Mouse (Mus musculus) heart, adult 2 months (tissue): ENCODE measurements around the gene Adora1. TPM values are rescaled to one million over a fixed set of nuclear protein-coding genes. Genes with fewer than 3 reads are reported as not detected.

Experiments used
- DNase-seq, 2 experiments: peaks; one replicate each; pipeline ENCODE4 v3.0.0; 2021
- H3K27ac ChIP-seq: fragments of 200-600 bp; 2 replicates; pipeline ENCODE4 v1.8.1; 2022
- H3K27me3 ChIP-seq: fragments of 200-500 bp; 2 replicates; pipeline ENCODE4 v1.6.1; 2012; ENCODE audit warnings: mild to moderate bottlenecking, low read length, inconsistent platforms, mixed read lengths; ENCODE audit not compliant: control insufficient read depth, insufficient read depth
- H3K36me3 ChIP-seq: fragments of 200-500 bp; 2 replicates; pipeline ENCODE4 v1.6.1; 2012; ENCODE audit warnings: low read length, inconsistent platforms; ENCODE audit not compliant: control insufficient read depth, insufficient read depth
- H3K4me1 ChIP-seq: fragments of 200-500 bp; 2 replicates; pipeline ENCODE4 v1.6.1; 2011; ENCODE audit warnings: low read length; ENCODE audit not compliant: control insufficient read depth, insufficient read depth
- H3K4me3 ChIP-seq: fragments of 200-600 bp; 2 replicates; pipeline ENCODE4 v1.8.1; 2022
- H3K79me2 ChIP-seq: fragments of 200-500 bp; replicated peaks from 2 replicates; pipeline ENCODE4 v1.6.1; 2012; ENCODE audit warnings: mild to moderate bottlenecking, inconsistent platforms, low read length, moderate library complexity, mixed read lengths; ENCODE audit not compliant: control insufficient read depth, insufficient read depth
- H3K9ac ChIP-seq: fragments of 200-500 bp; 2 replicates; pipeline ENCODE4 v1.6.1; 2012; ENCODE audit warnings: low read depth, mild to moderate bottlenecking, control low read depth, inconsistent platforms, low read length, mixed read lengths
- CTCF ChIP-seq: fragments of 200-600 bp; IDR thresholded peaks from 2 replicates; pipeline ENCODE4 v1.8.1; 2022; ENCODE audit warnings: antibody characterized with exemption, mild to moderate bottlenecking, moderate library complexity
- EP300 ChIP-seq: fragments of 200-500 bp; IDR thresholded peaks from 2 replicates; pipeline ENCODE4 v1.6.1; 2011; ENCODE audit warnings: low read depth, low read length, control low read depth; ENCODE audit not compliant: insufficient read depth
- POLR2A ChIP-seq: fragments of 200-500 bp; IDR thresholded peaks from 2 replicates; pipeline ENCODE4 v1.6.1; 2011; ENCODE audit warnings: mild to moderate bottlenecking, low read depth, low read length, control low read depth; ENCODE audit not compliant: insufficient read depth
- WGBS: fragments of 180-500 bp; shearing (Covaris S2); methylation state at CpG from one replicate; pipeline ENCODE4 v1.1.7; 2018; 5-methylcytosine and 5-hydroxymethylcytosine counted together
- intact Hi-C: fragments of 180-260 bp; cut with DNase I; formaldehyde crosslinking; loops from one replicate; pipeline ENCODE4 v1.15.1; 2025
- polyA plus RNA-seq: library from polyadenylated mRNA; depleted of rRNA; stranded (reverse); fragments of >200 nt; gene quantifications from 2 replicates; pipeline ENCODE4 v1.2.3, GENCODE M21; 2012
- total RNA-seq, 2 experiments: library from RNA; stranded (reverse); gene quantifications; 2 replicates each; pipeline ENCODE4 v1.2.3; 2021

The Adora1 gene
- total and polyA plus RNA-seq, 3 experiments, result 9.6 to 19.4 (median 15.0) TPM

GRCm38 (mm10) chr1:134177976-134178375 lies 57.3 kb downstream of the Adora1 start:
- TF ChIP-seq POLR2A (no peak), EP300 (no peak), CTCF (no peak)
- no peaks in the 10 kb centered on the region for H3K79me2 ChIP-seq
- no peaks in the 10 kb centered on the region for H3K36me3 ChIP-seq
- intact Hi-C loops, result no loop called here
- no peak for DNase-seq
- no peak overlapping the region for H3K27ac ChIP-seq
- WGBS, result 92% methylated on average over 5 of the region's 5 CpGs
- H3K4me3 ChIP-seq, result no peak overlapping the region
- H3K27me3 ChIP-seq, result no peaks in the 10 kb centered on the region
- H3K9ac ChIP-seq, result no peak overlapping the region
- H3K4me1 ChIP-seq, result no peaks in the 10 kb centered on the region

- Histone ChIP-seq H3K36me3 (no peaks in the 10 kb centered on the region), H3K4me1 (peaks cover under 1% of the 10 kb centered on the region), H3K4me3 (no peak overlapping the region), H3K79me2 (no peaks in the 10 kb centered on the region), H3K9ac (no peak overlapping the region), H3K27ac (no peak overlapping the region), H3K27me3 (no peaks in the 10 kb centered on the region)
- 70% methylated on average over 7 of the region's 7 CpGs for WGBS
- TF ChIP-seq EP300 (no peak), CTCF (no peak)
- intact Hi-C loops, result no loop called here
- no peak for DNase-seq
Measured at GRCm38 (mm10) chr1:134173081-134173480, 62.1 kb downstream of the Adora1 start.

DNA sequence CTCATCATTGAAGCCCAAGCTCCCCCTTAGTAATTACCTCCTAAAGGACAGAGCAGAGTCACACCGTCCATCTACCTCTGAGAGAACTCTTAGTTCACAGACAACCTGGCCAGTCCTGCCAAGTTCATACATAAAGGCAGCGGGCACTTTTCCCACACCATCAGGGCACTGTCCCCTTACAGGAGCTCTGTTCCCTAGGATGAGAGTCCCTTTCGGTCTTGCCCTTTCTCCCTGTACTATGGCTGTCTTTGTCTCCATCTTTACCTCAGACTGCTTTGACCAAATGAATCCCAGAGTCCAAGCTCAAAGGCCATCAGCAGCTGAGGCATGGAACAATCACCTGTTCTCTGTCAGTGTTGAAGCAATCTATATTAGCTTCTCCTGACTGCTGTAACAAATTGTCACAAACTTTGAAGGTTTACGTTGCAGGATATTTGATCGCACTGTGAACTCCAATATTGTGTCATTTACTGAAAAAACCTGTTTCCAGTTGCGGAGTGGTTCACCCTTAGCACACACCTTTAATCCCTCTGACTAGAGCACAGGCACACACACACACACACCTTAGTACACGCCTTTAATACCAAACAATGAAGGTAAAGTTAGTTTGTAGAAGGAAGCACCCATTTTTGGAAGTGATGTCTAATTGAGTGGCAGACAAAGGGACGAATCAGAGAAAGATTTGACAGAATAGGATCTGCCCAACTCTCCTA lies 66.1 kb downstream of the Adora1 start:
- no peaks in the 10 kb centered on the region for H3K36me3 ChIP-seq
- H3K27me3 ChIP-seq, result no peaks in the 10 kb centered on the region
- peaks cover 2% of the 10 kb centered on the region for H3K4me1 ChIP-seq
- H3K4me3 ChIP-seq, result no peak overlapping the region
- H3K9ac ChIP-seq, result no peak overlapping the region
- TF ChIP-seq POLR2A, result no peak
- no peak for TF ChIP-seq CTCF
- TF ChIP-seq EP300, result no peak
- no peak overlapping the region for H3K27ac ChIP-seq
- DNase-seq, result no peak
- intact Hi-C loops, result no loop called here
- WGBS, result 96% methylated on average over 8 of the region's 8 CpGs
- H3K79me2 ChIP-seq, result no peaks in the 10 kb centered on the region

GRCm38 (mm10) chr1:134168567-134168966 lies 66.7 kb downstream of the Adora1 start:
- DNase-seq, result no peak
- WGBS, result 59% methylated on average over 3 of the region's 3 CpGs

GRCm38 (mm10) chr1:134167416-134168305 lies 67.6 kb downstream of the Adora1 start:
- Histone ChIP-seq H3K9ac (no peak overlapping the region), H3K4me1 (peaks cover 2% of the 10 kb centered on the region), H3K27me3 (no peaks in the 10 kb centered on the region), H3K27ac (no peak overlapping the region; the same call in 1 of the 2 replicates), H3K79me2 (no peaks in the 10 kb centered on the region), H3K36me3 (no peaks in the 10 kb centered on the region), H3K4me3 (no peak overlapping the region)
- WGBS, result 14% methylated on average over 14 of the region's 14 CpGs
- peak in 1 of 2 experiments; percentile 47 for DNase-seq
- intact Hi-C loops, result no loop called here
- TF ChIP-seq EP300 (no peak), POLR2A (no peak), CTCF (no peak)

More at GRCm38 (mm10) chr1:134168567-134168966, 66.7 kb downstream of the Adora1 start:
- H3K9ac ChIP-seq, result no peak overlapping the region
- H3K4me3 ChIP-seq, result no peak overlapping the region
- no peaks in the 10 kb centered on the region for H3K36me3 ChIP-seq
- H3K27ac ChIP-seq, result no peak overlapping the region
- no peaks in the 10 kb centered on the region for H3K79me2 ChIP-seq
- peaks cover 2% of the 10 kb centered on the region for H3K4me1 ChIP-seq
- H3K27me3 ChIP-seq, result no peaks in the 10 kb centered on the region
- intact Hi-C loops, result no loop called here
- no peak for TF ChIP-seq CTCF
- no peak for TF ChIP-seq POLR2A
- TF ChIP-seq EP300, result no peak

- no peaks in the 10 kb centered on the region for H3K27me3 ChIP-seq
- peaks cover 2% of the 10 kb centered on the region for H3K4me1 ChIP-seq
- H3K9ac ChIP-seq, result no peak overlapping the region
- TF ChIP-seq EP300 (no peak), POLR2A (no peak), CTCF (no peak)
- intact Hi-C loops, result no loop called here
- no peaks in the 10 kb centered on the region for H3K79me2 ChIP-seq
- 98% methylated on average over 3 of the region's 3 CpGs for WGBS
- H3K4me3 ChIP-seq, result no peak overlapping the region
- DNase-seq, result no peak
- H3K27ac ChIP-seq, result no peak overlapping the region
- no peaks in the 10 kb centered on the region for H3K36me3 ChIP-seq
Measured at GRCm38 (mm10) chr1:134166547-134166946, 68.7 kb downstream of the Adora1 start.
